Mouse (Mus musculus) heart, embryonic 15.5 days (tissue): Measurements from ENCODE around the gene Grip1. TPM values are rescaled to one million over a fixed set of nuclear protein-coding genes. Genes with fewer than 3 reads are reported as not detected.
A peak's percentile ranks its signal among the peaks of the same experiment; 100 is the strongest.

Experiments used
- ATAC-seq: fragments of 200-750 bp; cut with Nextera tagmentation; replicated peaks from 2 replicates; pipeline ENCODE4 v1.8.0; 2017; ENCODE audit warnings: low read depth, moderate TSS enrichment; ENCODE audit not compliant: insufficient number of reproducible peaks, insufficient read depth, low FRiP score
- H3K27ac ChIP-seq: fragments of 300-500 bp; sonication (generic); 2 replicates; pipeline ENCODE4 v1.5.1; 2015; ENCODE audit warnings: mild to moderate bottlenecking, inconsistent platforms
- H3K27me3 ChIP-seq: fragments of 300-500 bp; sonication (generic); 2 replicates; pipeline ENCODE4 v1.6.1; 2015; ENCODE audit warnings: inconsistent platforms
- H3K36me3 ChIP-seq: fragments of 300-500 bp; sonication (generic); 2 replicates; pipeline ENCODE4 v1.6.1; 2015; ENCODE audit warnings: mild to moderate bottlenecking, inconsistent platforms
- H3K4me1 ChIP-seq: fragments of 300-500 bp; sonication (generic); replicated peaks from 2 replicates; pipeline ENCODE4 v1.6.1; 2015; ENCODE audit warnings: inconsistent platforms
- H3K4me2 ChIP-seq: fragments of 300-500 bp; sonication (generic); 2 replicates; pipeline ENCODE4 v1.6.1; 2015; ENCODE audit warnings: inconsistent platforms, mild to moderate bottlenecking, moderate library complexity
- H3K4me3 ChIP-seq: fragments of 300-500 bp; sonication (generic); 2 replicates; pipeline ENCODE4 v1.5.1; 2015; ENCODE audit warnings: mild to moderate bottlenecking, inconsistent platforms
- H3K9ac ChIP-seq: fragments of 300-500 bp; sonication (generic); 2 replicates; pipeline ENCODE4 v1.6.1; 2015; ENCODE audit warnings: mild to moderate bottlenecking, inconsistent platforms
- H3K9me3 ChIP-seq: fragments of 300-500 bp; sonication (generic); replicated peaks from 2 replicates; pipeline ENCODE4 v1.6.1; 2016; ENCODE audit warnings: inconsistent platforms
- WGBS: fragments of 180-500 bp; shearing (Covaris S2); methylation state at CpG from one replicate; pipeline ENCODE4 v1.1.7; 2015; ENCODE audit warnings: mixed read lengths; 5-methylcytosine and 5-hydroxymethylcytosine counted together
- polyA plus RNA-seq: library from polyadenylated mRNA; unstranded; fragments of >200 nt; fragmentation: Nextera tagmentation; extraction: Ambion mirVana; gene quantifications from 2 replicates; pipeline ENCODE4 v1.2.1, GENCODE M21; 2015

Grip1 gene
- polyA plus RNA-seq, 1 experiment from 2014 or later = 1.5 TPM

GRCm38 (mm10) chr10:120114493-120114892 lies 660.9 kb downstream of the Grip1 start:
- no peak for ATAC-seq

GRCm38 (mm10) chr10:120115249-120115648 lies 661.6 kb downstream of the Grip1 start:
- no peak for ATAC-seq
- WGBS = 97% methylated on average over 1 of the region's 1 CpGs

More at GRCm38 (mm10) chr10:120114493-120114892, 660.9 kb downstream of the Grip1 start:
- no peaks in the 10 kb centered on the region for H3K4me1 ChIP-seq
- H3K9me3 ChIP-seq = no peaks in the 10 kb centered on the region
- H3K4me2 ChIP-seq = no peak overlapping the region
- WGBS = 59% methylated on average over 7 of the region's 7 CpGs
- no peaks in the 10 kb centered on the region; the same call in 1 of the 2 replicates for H3K36me3 ChIP-seq
- H3K27ac ChIP-seq = no peak overlapping the region
- H3K4me3 ChIP-seq = no peak overlapping the region
- no peaks in the 10 kb centered on the region for H3K27me3 ChIP-seq
- no peak overlapping the region for H3K9ac ChIP-seq

GRCm38 (mm10) chr10:120123721-120124120 lies 670.1 kb downstream of the Grip1 start:
- WGBS = 82% methylated on average over 3 of the region's 3 CpGs
- no peak overlapping the region for H3K27ac ChIP-seq
- no peak for ATAC-seq

More at GRCm38 (mm10) chr10:120115249-120115648, 661.6 kb downstream of the Grip1 start:
- Histone ChIP-seq H3K9me3 (no peaks in the 10 kb centered on the region), H3K4me3 (no peak overlapping the region), H3K36me3 (no peaks in the 10 kb centered on the region), H3K4me1 (no peaks in the 10 kb centered on the region), H3K27ac (no peak overlapping the region), H3K9ac (no peak overlapping the region), H3K27me3 (no peaks in the 10 kb centered on the region), H3K4me2 (no peak overlapping the region)

GRCm38 (mm10) chr10:120124801-120125464 lies 671.3 kb downstream of the Grip1 start:
- WGBS = 52% methylated on average over 7 of the region's 7 CpGs
- no peak for ATAC-seq
- H3K27ac ChIP-seq = no peak overlapping the region
- H3K4me1 ChIP-seq = no peaks in the 10 kb centered on the region
- H3K27me3 ChIP-seq = no peaks in the 10 kb centered on the region
- H3K4me3 ChIP-seq = no peak overlapping the region
- H3K9me3 ChIP-seq = no peaks in the 10 kb centered on the region
- H3K36me3 ChIP-seq = no peaks in the 10 kb centered on the region
- H3K4me2 ChIP-seq = no peak overlapping the region
- H3K9ac ChIP-seq = no peak overlapping the region

More at GRCm38 (mm10) chr10:120123721-120124120, 670.1 kb downstream of the Grip1 start:
- Histone ChIP-seq H3K9ac (no peak overlapping the region), H3K9me3 (no peaks in the 10 kb centered on the region), H3K4me3 (no peak overlapping the region), H3K27me3 (no peaks in the 10 kb centered on the region), H3K36me3 (no peaks in the 10 kb centered on the region), H3K4me2 (no peak overlapping the region), H3K4me1 (no peaks in the 10 kb centered on the region)

GRCm38 (mm10) chr10:120125465-120125857 lies 671.8 kb downstream of the Grip1 start:
- H3K27ac ChIP-seq = no peak overlapping the region
- no peaks in the 10 kb centered on the region for H3K27me3 ChIP-seq
- no peaks in the 10 kb centered on the region for H3K36me3 ChIP-seq
- no peak overlapping the region for H3K9ac ChIP-seq
- ATAC-seq = no peak
- no peak overlapping the region for H3K4me3 ChIP-seq
- no peaks in the 10 kb centered on the region for H3K4me1 ChIP-seq
- H3K9me3 ChIP-seq = no peaks in the 10 kb centered on the region
- no peak overlapping the region for H3K4me2 ChIP-seq
- WGBS = 67% methylated on average over 10 of the region's 10 CpGs

- WGBS = 36% methylated on average over 13 of the region's 13 CpGs
- Histone ChIP-seq H3K9me3 (no peaks in the 10 kb centered on the region), H3K27ac (no peak overlapping the region), H3K9ac (no peak overlapping the region), H3K27me3 (no peaks in the 10 kb centered on the region), H3K4me3 (0 out of 2 replicates have a peak overlapping the region, but pooled peaks have one; percentile 13), H3K36me3 (no peaks in the 10 kb centered on the region), H3K4me2 (peak overlapping the region; percentile 41), H3K4me1 (no peaks in the 10 kb centered on the region)
- ATAC-seq = no peak
Measured at GRCm38 (mm10) chr10:120128601-120129277, 675.1 kb downstream of the Grip1 start.

- WGBS = 57% methylated on average over 16 of the region's 16 CpGs
- Histone ChIP-seq H3K36me3 (no peaks in the 10 kb centered on the region), H3K27ac (no peak overlapping the region), H3K27me3 (no peaks in the 10 kb centered on the region), H3K9ac (no peak overlapping the region), H3K4me2 (no peak overlapping the region), H3K9me3 (no peaks in the 10 kb centered on the region), H3K4me3 (no peak overlapping the region), H3K4me1 (no peaks in the 10 kb centered on the region)
- ATAC-seq = no peak
Measured at GRCm38 (mm10) chr10:120130621-120131020, 677.0 kb downstream of the Grip1 start.

- no peaks in the 10 kb centered on the region for H3K9me3 ChIP-seq
- H3K36me3 ChIP-seq = no peaks in the 10 kb centered on the region
- H3K27ac ChIP-seq = no peak overlapping the region
- 52% methylated on average over 11 of the region's 11 CpGs for WGBS
- H3K27me3 ChIP-seq = no peaks in the 10 kb centered on the region
- H3K4me2 ChIP-seq = no peak overlapping the region
- no peak overlapping the region for H3K4me3 ChIP-seq
- no peak for ATAC-seq
- no peaks in the 10 kb centered on the region for H3K4me1 ChIP-seq
- no peak overlapping the region for H3K9ac ChIP-seq
Measured at GRCm38 (mm10) chr10:120133697-120134096, 680.1 kb downstream of the Grip1 start.

GRCm38 (mm10) chr10:120136020-120136562 lies 682.5 kb downstream of the Grip1 start:
- H3K27ac ChIP-seq = no peak overlapping the region
- no peak overlapping the region for H3K9ac ChIP-seq
- no peaks in the 10 kb centered on the region for H3K36me3 ChIP-seq
- no peak overlapping the region for H3K4me2 ChIP-seq
- H3K9me3 ChIP-seq = no peaks in the 10 kb centered on the region
- H3K27me3 ChIP-seq = no peaks in the 10 kb centered on the region
- 76% methylated on average over 12 of the region's 12 CpGs for WGBS
- no peak overlapping the region for H3K4me3 ChIP-seq
- H3K4me1 ChIP-seq = no peaks in the 10 kb centered on the region
- ATAC-seq = no peak
